Mouse (Mus musculus): ENCODE data around the gene Prcd.

The Prcd gene

GRCm38 (mm10) chr11:116693899-116694249 is 40.5 kb downstream of the Prcd start:
- no peak for DNase-seq (ENCODE audit: low spot score)

GRCm38 (mm10) chr11:116694250-116695193 is 41.2 kb downstream of the Prcd start:
- peak; percentile 50 for DNase-seq (ENCODE audit: low spot score)

- DNase-seq (ENCODE audit: low spot score) = no peak
Measured at GRCm38 (mm10) chr11:116695194-116695880, 42.0 kb downstream of the Prcd start.

GRCm38 (mm10) chr11:116696426-116696825 is 43.1 kb downstream of the Prcd start:
- no peak for DNase-seq (ENCODE audit: low spot score)

GRCm38 (mm10) chr11:116697521-116697920 is 44.2 kb downstream of the Prcd start:
- no peak for DNase-seq (ENCODE audit: low spot score)

GRCm38 (mm10) chr11:116701377-116701841 is 48.1 kb downstream of the Prcd start:
- DNase-seq (ENCODE audit: low spot score) = peak; percentile 68

GRCm38 (mm10) chr11:116704336-116705035 is 51.2 kb downstream of the Prcd start:
- DNase-seq (ENCODE audit: low spot score) = no peak

GRCm38 (mm10) chr11:116705204-116705608 is 51.9 kb downstream of the Prcd start:
- peak; percentile 64 for DNase-seq (ENCODE audit: low spot score)

- DNase-seq (ENCODE audit: low spot score) = no peak
Measured at GRCm38 (mm10) chr11:116706363-116706762, 53.0 kb downstream of the Prcd start.

GRCm38 (mm10) chr11:116710171-116710570 is 56.8 kb downstream of the Prcd start:
- no peak for DNase-seq (ENCODE audit: low spot score)

GRCm38 (mm10) chr11:116710793-116711192 is 57.5 kb downstream of the Prcd start:
- no peak for DNase-seq (ENCODE audit: low spot score)

- no peak for DNase-seq (ENCODE audit: low spot score)
Measured at GRCm38 (mm10) chr11:116714052-116714451, 60.7 kb downstream of the Prcd start.

Measured in lung, postnatal 25 days (tissue).